Mouse (Mus musculus): Measurements from ENCODE around the gene Faim2. TPM values are rescaled to one million over a fixed set of nuclear protein-coding genes. Genes with fewer than 3 reads are reported as not detected.
A peak's percentile ranks its signal among the peaks of the same experiment; 100 is the strongest.

Faim2 gene
- total and polyA plus RNA-seq, 2 experiments from 2014 or later = 42.0 to 72.0 TPM

GRCm38 (mm10) chr15:99536889-99537862, 9.2 kb upstream of the Faim2 start:
- WGBS = 40% methylated on average over 11 of the region's 11 CpGs
- H3K27ac ChIP-seq (ENCODE audit: low read depth, low read length) = peak overlapping the region; percentile 55
- H3K27me3 ChIP-seq (ENCODE audit: insufficient read depth, low read length) = no peaks in the 10 kb centered on the region
- DNase-seq (ENCODE audit: low spot score) (peak; percentile 26), ATAC-seq (ENCODE audit: low FRiP score) (peak; percentile 70)
- no peak overlapping the region; the same call in 1 of the 2 replicates for H3K9ac ChIP-seq (replicated peaks; ENCODE audit: low read length, poor library complexity, severe bottlenecking)
- no peak overlapping the region for H3K4me2 ChIP-seq (ENCODE audit: low read depth, low read length, poor library complexity, severe bottlenecking)
- H3K4me1 ChIP-seq (ENCODE audit: insufficient read depth, low read length) = no peaks in the 10 kb centered on the region
- TF ChIP-seq CTCF (IDR thresholded peaks at IDR 0.05) = no peak
- no peaks in the 10 kb centered on the region for H3K9me3 ChIP-seq (ENCODE audit: low read length)
- H3K36me3 ChIP-seq (ENCODE audit: insufficient read depth, low read length) = no peaks in the 10 kb centered on the region
- no peak overlapping the region for H3K4me3 ChIP-seq (ENCODE audit: low read depth, low read length)

GRCm38 (mm10) chr15:99532023-99532422, 4.1 kb upstream of the Faim2 start:
- Histone ChIP-seq H3K36me3 (ENCODE audit: insufficient read depth, low read length) (no peaks in the 10 kb centered on the region), H3K4me3 (ENCODE audit: low read depth, low read length) (no peak overlapping the region), H3K9me3 (ENCODE audit: low read length) (no peaks in the 10 kb centered on the region), H3K27me3 (ENCODE audit: insufficient read depth, low read length) (no peaks in the 10 kb centered on the region), H3K4me1 (ENCODE audit: insufficient read depth, low read length) (peaks cover 6% of the 10 kb centered on the region; the same call in 1 of the 2 replicates), H3K9ac (replicated peaks; ENCODE audit: low read length, poor library complexity, severe bottlenecking) (no peak overlapping the region), H3K27ac (ENCODE audit: low read depth, low read length) (no peak overlapping the region), H3K4me2 (ENCODE audit: low read depth, low read length, poor library complexity, severe bottlenecking) (no peak overlapping the region)
- whole genome bisulfite sequencing = 63% methylated on average over 3 of the region's 3 CpGs
- DNase-seq (ENCODE audit: low spot score) = no peak
- no peak for ATAC-seq (ENCODE audit: low FRiP score)
- TF ChIP-seq CTCF (IDR thresholded peaks at IDR 0.05) = peak; percentile 17; the same call in 1 of the 2 replicates

GRCm38 (mm10) chr15:99531146-99531545, 3.2 kb upstream of the Faim2 start:
- no peak overlapping the region for H3K27ac ChIP-seq (ENCODE audit: low read depth, low read length)

GRCm38 (mm10) chr15:99526681-99527080, 1.3 kb downstream of the Faim2 start:
- H3K36me3 ChIP-seq (ENCODE audit: insufficient read depth, low read length) = peaks cover 10% of the 10 kb centered on the region
- H3K27me3 ChIP-seq (ENCODE audit: insufficient read depth, low read length) = no peaks in the 10 kb centered on the region
- WGBS = 58% methylated on average over 2 of the region's 2 CpGs
- peak overlapping the region; percentile 37 for H3K4me3 ChIP-seq (ENCODE audit: low read depth, low read length)
- no peak for TF ChIP-seq CTCF (IDR thresholded peaks at IDR 0.05)
- H3K9me3 ChIP-seq (ENCODE audit: low read length) = no peaks in the 10 kb centered on the region
- peak overlapping the region; percentile 56 for H3K4me2 ChIP-seq (ENCODE audit: low read depth, low read length, poor library complexity, severe bottlenecking)
- peaks cover 17% of the 10 kb centered on the region; the same call in 1 of the 2 replicates for H3K4me1 ChIP-seq (ENCODE audit: insufficient read depth, low read length)
- DNase-seq (ENCODE audit: low spot score) = no peak
- ATAC-seq (ENCODE audit: low FRiP score) = no peak
- 0 out of 2 replicates have a peak overlapping the region, but pooled peaks have one; percentile 52 for H3K9ac ChIP-seq (replicated peaks; ENCODE audit: low read length, poor library complexity, severe bottlenecking)
- peak overlapping the region; percentile 87 for H3K27ac ChIP-seq (ENCODE audit: low read depth, low read length)

More at GRCm38 (mm10) chr15:99531146-99531545, 3.2 kb upstream of the Faim2 start:
- H3K27me3 ChIP-seq (ENCODE audit: insufficient read depth, low read length) = no peaks in the 10 kb centered on the region
- no peak overlapping the region for H3K9ac ChIP-seq (replicated peaks; ENCODE audit: low read length, poor library complexity, severe bottlenecking)
- no peak overlapping the region for H3K4me3 ChIP-seq (ENCODE audit: low read depth, low read length)
- ATAC-seq (ENCODE audit: low FRiP score) = no peak
- TF ChIP-seq CTCF (IDR thresholded peaks at IDR 0.05) = no peak
- peaks cover 11% of the 10 kb centered on the region; the same call in 1 of the 2 replicates for H3K4me1 ChIP-seq (ENCODE audit: insufficient read depth, low read length)
- H3K9me3 ChIP-seq (ENCODE audit: low read length) = no peaks in the 10 kb centered on the region
- no peak for DNase-seq (ENCODE audit: low spot score)
- no peak overlapping the region for H3K4me2 ChIP-seq (ENCODE audit: low read depth, low read length, poor library complexity, severe bottlenecking)
- 57% methylated on average over 6 of the region's 6 CpGs for WGBS
- H3K36me3 ChIP-seq (ENCODE audit: insufficient read depth, low read length) = no peaks in the 10 kb centered on the region

- DNase-seq (ENCODE audit: low spot score) = no peak
- ATAC-seq (ENCODE audit: low FRiP score) = no peak
- H3K9me3 ChIP-seq (ENCODE audit: low read length) = no peaks in the 10 kb centered on the region
- no peak overlapping the region for H3K4me3 ChIP-seq (ENCODE audit: low read depth, low read length)
- H3K27ac ChIP-seq (ENCODE audit: low read depth, low read length) = no peak overlapping the region
- H3K27me3 ChIP-seq (ENCODE audit: insufficient read depth, low read length) = no peaks in the 10 kb centered on the region
- WGBS = 78% methylated on average over 7 of the region's 7 CpGs
- no peak overlapping the region for H3K4me2 ChIP-seq (ENCODE audit: low read depth, low read length, poor library complexity, severe bottlenecking)
- no peak overlapping the region for H3K9ac ChIP-seq (replicated peaks; ENCODE audit: low read length, poor library complexity, severe bottlenecking)
- peaks cover 25% of the 10 kb centered on the region for H3K36me3 ChIP-seq (ENCODE audit: insufficient read depth, low read length)
- no peak for TF ChIP-seq CTCF (IDR thresholded peaks at IDR 0.05)
- no peaks in the 10 kb centered on the region for H3K4me1 ChIP-seq (ENCODE audit: insufficient read depth, low read length)
Observed at GRCm38 (mm10) chr15:99520306-99520705, 7.7 kb downstream of the Faim2 start.

- no peak overlapping the region for H3K27ac ChIP-seq (ENCODE audit: low read depth, low read length)
- no peak for ATAC-seq (ENCODE audit: low FRiP score)
- H3K27me3 ChIP-seq (ENCODE audit: insufficient read depth, low read length) = no peaks in the 10 kb centered on the region
- no peaks in the 10 kb centered on the region for H3K4me1 ChIP-seq (ENCODE audit: insufficient read depth, low read length)
- 90% methylated on average over 9 of the region's 9 CpGs for WGBS
- TF ChIP-seq CTCF (IDR thresholded peaks at IDR 0.05) = no peak
- no peak overlapping the region for H3K4me2 ChIP-seq (ENCODE audit: low read depth, low read length, poor library complexity, severe bottlenecking)
- H3K9ac ChIP-seq (replicated peaks; ENCODE audit: low read length, poor library complexity, severe bottlenecking) = no peak overlapping the region
- no peaks in the 10 kb centered on the region for H3K9me3 ChIP-seq (ENCODE audit: low read length)
- H3K36me3 ChIP-seq (ENCODE audit: insufficient read depth, low read length) = peaks cover 25% of the 10 kb centered on the region
- no peak for DNase-seq (ENCODE audit: low spot score)
- H3K4me3 ChIP-seq (ENCODE audit: low read depth, low read length) = no peak overlapping the region
Observed at GRCm38 (mm10) chr15:99519626-99520025, 8.3 kb downstream of the Faim2 start.
